Mouse (Mus musculus) layer of hippocampus, postnatal 14 days (tissue): ENCODE results near the gene Qtrt2. TPM values are rescaled to one million over a fixed set of nuclear protein-coding genes. Genes with fewer than 3 reads are reported as not detected.

ENCODE experiments used
- DNase-seq, 2 experiments: peaks; one replicate each; pipeline ENCODE4 v3.0.0; 2021 to 2022; ENCODE audit warnings: low spot score in 2 of 2, mixed read lengths in 1 of 2
- long read RNA-seq, 2 experiments: library from polyadenylated mRNA; stranded (forward); transcript quantifications; one replicate each; pipeline ENCODE4 v2.0.0; 2021
- total RNA-seq, 2 experiments: library from RNA; stranded (reverse); gene quantifications; 2 replicates each; pipeline ENCODE4 v1.2.3; 2021

Gene Qtrt2
- total RNA-seq, result 10 to 100 TPM; 31.1 to 34.3 TPM
- long read RNA-seq, experiment 1, partial matches to known transcripts, result 0 of 4 reads
- long read RNA-seq, experiment 1, other reads (novel, unspliced or antisense), result 4 of 4 reads
- long read RNA-seq, experiment 2, partial matches to known transcripts, result 3 of 11 reads
- long read RNA-seq, experiment 2, other reads (novel, unspliced or antisense), result 8 of 11 reads

GRCm38 (mm10) chr16:43926341-43926859 is at the start of gene Qtrt2:
Gene Qtrt2, minus strand, starts transcription at chr16:43926809.
- no peak for DNase-seq

GRCm38 (mm10) chr16:43973606-43974220 is 47.1 kb upstream of the Qtrt2 start:
- DNase-seq, result no peak

DNA sequence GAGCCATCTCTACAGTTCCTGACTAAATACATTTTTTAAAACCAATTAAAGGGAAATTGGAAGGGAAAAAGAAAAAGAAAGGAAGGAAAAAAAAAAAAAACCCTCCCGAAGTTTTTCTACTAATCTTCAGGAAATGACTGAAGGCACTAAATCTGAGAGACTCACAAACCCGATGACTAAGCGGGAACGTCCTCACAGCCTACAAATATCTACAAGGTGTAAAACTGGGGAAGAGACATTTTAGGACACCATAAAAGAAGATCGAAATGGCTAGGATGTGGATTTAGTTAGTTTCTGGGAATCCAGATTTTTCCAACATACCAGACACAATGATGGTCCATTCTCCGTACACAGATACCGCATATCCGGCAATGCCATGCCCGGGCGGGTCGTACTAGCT is 46.5 kb upstream of the Qtrt2 start:
- DNase-seq, result no peak

DNA sequence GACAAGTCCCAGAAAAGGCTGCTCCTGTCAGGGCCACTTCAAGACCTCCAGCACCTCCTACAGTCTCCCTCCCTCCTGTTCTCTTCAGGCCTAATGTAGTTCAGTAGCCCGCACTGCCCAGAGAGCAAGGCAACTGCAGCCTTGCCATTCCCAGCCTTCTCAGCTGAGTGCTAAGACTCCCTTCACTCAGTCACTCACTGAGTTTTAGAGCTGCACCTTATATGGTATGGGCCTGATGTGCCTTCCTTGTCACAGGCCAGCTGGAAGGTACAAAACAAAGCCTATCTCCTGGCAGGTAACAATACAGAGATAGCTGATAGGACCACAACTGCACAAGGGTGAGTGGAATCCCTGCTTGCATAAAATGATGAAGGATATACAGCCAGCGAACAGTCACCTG is 45.8 kb upstream of the Qtrt2 start:
- DNase-seq, result no peak

DNA sequence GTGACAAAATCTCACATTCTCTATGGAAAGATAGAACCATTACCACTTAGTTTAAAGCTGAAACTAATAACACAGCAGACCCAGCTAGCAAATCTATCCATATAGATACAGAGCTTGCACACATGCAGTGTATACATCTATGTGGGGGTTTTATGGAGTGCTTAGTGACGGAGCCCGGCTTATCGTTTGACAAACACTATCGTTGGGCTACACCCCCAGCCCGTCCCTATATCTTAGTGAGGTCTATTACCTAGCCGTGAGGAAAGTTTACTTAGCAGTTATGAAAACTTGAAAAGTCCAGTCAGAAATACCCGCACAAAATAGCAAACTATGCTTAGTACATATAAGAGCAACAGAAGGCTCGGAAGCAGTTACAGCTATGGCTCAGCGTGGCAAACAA is 45.1 kb upstream of the Qtrt2 start:
- DNase-seq, result no peak

- DNase-seq, result no peak
Observed at GRCm38 (mm10) chr16:43971189-43971588, 44.6 kb upstream of the Qtrt2 start.

- DNase-seq, result no peak
Observed at GRCm38 (mm10) chr16:43970426-43970825, 43.8 kb upstream of the Qtrt2 start.

- no peak for DNase-seq
Observed at GRCm38 (mm10) chr16:43965781-43966389, 39.3 kb upstream of the Qtrt2 start.

DNA sequence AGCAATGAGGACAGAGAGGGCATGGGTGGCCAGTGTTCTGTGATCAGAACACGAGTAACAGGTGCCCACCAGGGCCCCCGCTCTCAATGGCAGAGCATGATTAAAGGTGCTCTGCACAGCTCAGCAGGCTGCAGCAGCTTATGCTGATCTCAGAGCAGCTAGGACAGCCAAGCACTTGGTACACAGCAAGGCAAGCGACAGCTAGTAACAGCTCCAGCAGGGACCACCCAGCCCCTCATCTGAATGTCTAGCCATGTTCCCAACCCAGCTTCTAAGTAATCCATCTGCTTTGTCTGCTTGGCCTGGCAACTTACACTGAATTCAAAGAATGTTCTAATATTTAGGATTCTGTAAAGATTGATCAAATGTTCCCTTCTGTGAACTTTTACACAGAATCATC is 37.2 kb upstream of the Qtrt2 start:
- DNase-seq, result peak; percentile 52 to 66

- DNase-seq, result no peak
Observed at GRCm38 (mm10) chr16:43963291-43963690, 36.7 kb upstream of the Qtrt2 start.

- no peak for DNase-seq
Observed at GRCm38 (mm10) chr16:43958038-43958437, 31.4 kb upstream of the Qtrt2 start.

GRCm38 (mm10) chr16:43954913-43955312 is 28.3 kb upstream of the Qtrt2 start:
- no peak for DNase-seq

- no peak for DNase-seq
Observed at GRCm38 (mm10) chr16:43951591-43951990, 25.0 kb upstream of the Qtrt2 start.

- DNase-seq, result peak in 1 of 2 experiments; percentile 64
Observed at GRCm38 (mm10) chr16:43945869-43946268, 19.3 kb upstream of the Qtrt2 start.

DNA sequence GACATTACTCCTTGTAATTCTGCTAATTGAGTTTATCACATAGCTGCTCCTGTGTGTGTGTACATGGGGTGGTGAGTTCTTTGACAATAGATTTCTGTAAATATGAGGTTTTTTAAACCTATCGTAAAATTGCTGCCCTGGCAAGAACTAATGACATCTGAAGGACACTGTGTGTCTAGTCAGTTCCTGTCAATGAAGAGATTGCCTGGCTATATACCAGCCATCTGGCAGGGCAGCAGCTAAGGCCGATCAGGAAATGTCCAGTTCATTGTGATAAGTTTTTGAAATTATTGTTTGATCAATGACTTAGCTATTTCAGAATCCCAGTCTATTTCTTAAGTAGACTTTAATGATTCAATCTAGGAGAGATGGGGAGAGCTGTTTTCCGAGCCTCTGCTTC is 18.7 kb upstream of the Qtrt2 start:
- DNase-seq, result no peak

- no peak for DNase-seq
Observed at GRCm38 (mm10) chr16:43940846-43941245, 14.2 kb upstream of the Qtrt2 start.

DNA sequence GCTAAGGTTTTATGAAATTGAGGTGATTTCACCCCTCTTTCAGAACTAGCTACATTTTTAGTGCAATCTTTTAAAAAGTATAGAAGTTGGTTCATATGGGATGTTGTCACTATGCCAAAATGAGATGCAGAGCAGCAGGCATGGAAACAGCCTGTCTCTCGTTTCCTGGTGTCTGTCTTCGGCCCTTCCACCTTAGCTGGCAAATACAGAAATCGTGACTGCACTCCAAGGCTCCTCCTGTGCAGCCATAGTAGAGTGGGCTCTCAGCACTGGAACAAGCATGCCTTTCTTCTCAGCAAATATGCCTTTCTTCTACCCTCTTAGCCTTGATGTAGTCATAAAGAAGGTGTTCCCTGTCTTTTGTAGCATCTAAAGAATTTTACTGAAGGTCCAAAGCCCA is 9.3 kb upstream of the Qtrt2 start:
- no peak for DNase-seq

DNA sequence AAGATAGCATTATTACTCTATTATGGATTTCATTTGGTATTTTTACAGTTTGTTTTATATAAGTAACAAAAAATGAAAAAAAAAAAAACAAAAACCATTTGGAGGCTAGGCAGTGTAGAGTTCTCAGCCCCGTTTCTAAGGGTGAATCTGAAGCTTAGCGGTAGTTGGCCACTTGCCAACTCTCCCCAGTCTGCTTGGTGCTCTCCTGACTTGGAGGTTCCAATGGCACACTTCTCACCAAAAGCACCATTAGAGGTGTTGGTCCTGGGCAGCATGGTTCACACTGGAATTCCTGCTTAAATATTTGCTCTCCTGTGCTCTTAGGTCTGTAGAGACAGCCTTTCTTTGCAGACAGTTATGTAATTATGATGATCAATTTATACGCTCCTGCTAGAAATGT is 8.8 kb upstream of the Qtrt2 start:
- no peak for DNase-seq

DNA sequence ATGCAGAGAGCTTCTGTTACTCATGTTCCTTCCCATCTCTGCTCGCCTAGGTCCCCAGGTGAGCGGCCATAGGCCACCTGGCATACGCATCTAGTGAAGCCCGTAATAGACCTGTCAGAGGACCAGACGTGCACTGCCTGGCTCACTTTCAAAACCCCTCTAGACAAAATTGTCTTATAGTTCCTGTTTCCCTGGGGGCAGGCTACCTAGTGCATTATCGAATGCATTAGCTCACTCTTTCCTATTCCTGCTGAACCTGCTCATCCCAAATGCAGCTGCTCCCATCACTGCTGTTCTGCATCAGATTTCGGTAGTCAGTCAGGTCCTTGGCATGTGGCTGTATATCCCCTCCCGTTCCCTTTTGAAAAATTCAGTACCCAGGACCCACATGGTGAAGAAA is 8.2 kb upstream of the Qtrt2 start:
- no peak for DNase-seq

GRCm38 (mm10) chr16:43933041-43933440 is 6.4 kb upstream of the Qtrt2 start:
- no peak for DNase-seq

GRCm38 (mm10) chr16:43932319-43932718 is 5.7 kb upstream of the Qtrt2 start:
- DNase-seq, result no peak

DNA sequence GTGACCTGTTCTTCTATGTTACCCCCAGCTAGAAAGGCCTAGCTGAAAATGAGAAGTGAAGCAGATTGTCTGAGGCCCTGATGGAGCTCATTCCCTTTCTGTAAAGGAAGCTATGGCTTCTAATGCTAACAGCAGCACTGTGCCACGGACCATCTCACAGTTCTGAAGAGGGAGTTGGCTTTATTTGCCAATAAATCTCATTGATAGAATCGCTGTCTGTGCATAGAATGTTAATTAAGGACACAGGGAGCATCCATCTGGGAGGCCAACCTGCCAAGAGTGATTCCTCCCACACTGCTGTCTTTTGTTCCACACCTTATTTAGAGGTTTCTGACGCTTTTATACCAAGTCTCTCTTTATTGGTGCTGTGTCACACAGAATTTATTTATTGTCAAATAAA is 4.9 kb upstream of the Qtrt2 start:
- DNase-seq, result peak in 1 of 2 experiments; percentile 73

DNA sequence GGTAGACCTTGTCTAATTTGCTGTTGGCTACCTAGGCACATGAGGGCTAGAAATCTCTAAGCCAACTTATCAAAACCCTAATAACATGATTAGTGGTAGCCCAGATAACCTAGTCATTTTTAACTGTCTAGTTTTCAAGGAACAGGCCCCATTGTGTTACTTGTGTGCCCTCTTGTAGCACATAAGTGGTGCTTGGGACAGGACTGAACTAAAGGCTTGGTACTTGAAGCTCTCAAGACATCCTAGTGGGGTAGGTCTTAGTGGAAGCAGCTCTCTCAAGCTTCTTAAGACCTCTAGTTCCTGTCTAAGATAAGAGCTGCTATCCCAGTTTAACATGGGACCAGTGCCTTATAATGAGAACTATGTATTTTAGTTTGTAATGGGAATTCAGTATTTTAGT is 4.0 kb upstream of the Qtrt2 start:
- no peak for DNase-seq
